Mouse (Mus musculus) forebrain, postnatal 0 days (tissue): ENCODE measurements at regions not wholly inside any gene's neighbourhood (a gene's known extent, or its start where the extent isn't known, plus 50 kb on each side); places are given as distances from the start of the nearest gene placed in this dataset.

ENCODE experiments used
- ATAC-seq: fragments of 200-750 bp; cut with Nextera tagmentation; 2 replicates; pipeline ENCODE4 v1.8.0; 2017; ENCODE audit warnings: mild to moderate bottlenecking, moderate library complexity
- DNase-seq: peaks from one replicate; pipeline ENCODE4 v3.0.0-alpha.2; 2015
- H3K27ac ChIP-seq: fragments of 300-500 bp; sonication (generic); 2 replicates; pipeline ENCODE4 v1.5.1; 2014; ENCODE audit warnings: low read depth, mild to moderate bottlenecking, antibody characterized with exemption, low read length, moderate library complexity, mixed read lengths
- H3K27me3 ChIP-seq: fragments of 300-500 bp; sonication (generic); 2 replicates; pipeline ENCODE4 v1.6.1; 2014; ENCODE audit warnings: mild to moderate bottlenecking, low read length, mixed read lengths; ENCODE audit not compliant: insufficient read depth
- H3K36me3 ChIP-seq: fragments of 300-500 bp; sonication (generic); 2 replicates; pipeline ENCODE4 v1.6.1; 2014; ENCODE audit warnings: mild to moderate bottlenecking, moderate library complexity; ENCODE audit not compliant: insufficient read depth
- H3K4me1 ChIP-seq: fragments of 300-500 bp; sonication (generic); 2 replicates; pipeline ENCODE4 v1.6.1; 2014; ENCODE audit warnings: antibody characterized with exemption; ENCODE audit not compliant: insufficient read depth
- H3K4me2 ChIP-seq: fragments of 300-500 bp; sonication (generic); 2 replicates; pipeline ENCODE4 v1.6.1; 2014; ENCODE audit warnings: low read depth, mild to moderate bottlenecking, moderate library complexity
- H3K4me3 ChIP-seq: fragments of 300-500 bp; sonication (generic); 2 replicates; pipeline ENCODE4 v1.5.1; 2014; ENCODE audit warnings: low read depth, low read length, mixed read lengths
- H3K9ac ChIP-seq: fragments of 300-500 bp; sonication (generic); 2 replicates; pipeline ENCODE4 v1.6.1; 2014; ENCODE audit warnings: mild to moderate bottlenecking
- H3K9me3 ChIP-seq: fragments of 300-500 bp; sonication (generic); 2 replicates; pipeline ENCODE4 v1.6.1; 2016; ENCODE audit warnings: low read length
- CTCF ChIP-seq: sonication (generic); IDR thresholded peaks from 2 replicates; pipeline ENCODE4 v1.5.1; 2016; ENCODE audit warnings: antibody characterized with exemption, control low read depth, low read depth
- WGBS: fragments of 180-500 bp; shearing (Covaris S2); extraction: QIAGEN DNeasy Blood & Tissue Kit; methylation state at CpG from one replicate; pipeline ENCODE4 v1.1.7; 2014; 5-methylcytosine and 5-hydroxymethylcytosine counted together

DNA sequence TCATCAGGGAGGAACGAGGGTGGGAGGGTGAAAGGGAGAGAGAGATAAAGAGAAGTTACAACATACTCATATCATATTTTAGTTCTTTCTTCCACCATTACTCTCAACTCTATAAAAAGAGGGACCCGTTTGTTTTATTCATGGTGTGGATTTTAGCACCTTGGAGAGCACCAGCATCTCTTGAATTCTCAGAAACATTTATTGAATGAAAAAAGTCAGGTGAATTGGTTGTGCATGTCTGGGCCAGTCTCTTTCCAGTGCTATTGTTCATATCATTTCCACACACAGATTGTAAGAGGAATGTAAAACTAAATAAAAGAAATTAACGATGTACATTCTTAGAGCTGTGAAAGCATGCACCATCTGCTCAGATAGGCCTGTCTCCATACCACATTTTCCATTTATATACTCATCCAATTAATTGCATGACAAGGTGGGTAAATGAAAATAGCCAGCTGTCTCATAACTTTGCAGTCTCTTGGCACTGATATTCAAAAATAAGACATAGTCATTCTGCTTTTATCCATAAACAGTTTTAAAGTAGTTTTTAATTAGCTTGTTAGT, 1603.8 kb upstream of the Slc10a2 start:
- DNase-seq (peak; percentile 64), ATAC-seq (peak; percentile 77)
- no peak for TF ChIP-seq CTCF
- H3K36me3 ChIP-seq, result no peaks in the 10 kb centered on the region
- H3K4me1 ChIP-seq, result no peaks in the 10 kb centered on the region
- no peak overlapping the region for H3K4me2 ChIP-seq
- no peaks in the 10 kb centered on the region for H3K27me3 ChIP-seq
- WGBS, result 42% methylated on average over 3 of the region's 3 CpGs
- H3K9me3 ChIP-seq, result no peaks in the 10 kb centered on the region
- no peak overlapping the region for H3K4me3 ChIP-seq
- H3K27ac ChIP-seq, result no peak overlapping the region
- no peak overlapping the region for H3K9ac ChIP-seq

DNA sequence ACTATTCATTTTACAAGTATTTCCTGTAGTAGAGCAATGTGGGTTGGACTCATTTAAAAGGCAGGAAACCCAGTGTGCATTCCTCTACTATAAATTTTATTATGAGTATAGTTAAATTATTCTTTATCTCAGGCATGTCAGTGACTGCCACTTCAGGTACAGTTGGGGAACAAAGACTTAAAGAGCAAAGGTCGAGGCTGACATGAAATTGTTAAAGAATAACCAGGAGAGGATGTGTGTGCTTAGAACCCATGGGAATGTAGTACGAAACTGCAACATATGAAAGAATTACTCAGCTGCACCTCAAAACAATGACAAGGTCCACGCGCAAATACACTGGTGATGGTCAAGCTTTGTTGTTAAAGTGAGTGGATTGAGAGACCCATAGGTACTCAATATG, 1583.4 kb upstream of the Slc10a2 start:
- no peak overlapping the region for H3K27ac ChIP-seq
- no peaks in the 10 kb centered on the region for H3K36me3 ChIP-seq
- 90% methylated on average over 4 of the region's 4 CpGs for WGBS
- no peak for DNase-seq
- H3K4me1 ChIP-seq, result no peaks in the 10 kb centered on the region
- no peaks in the 10 kb centered on the region for H3K9me3 ChIP-seq
- H3K27me3 ChIP-seq, result no peaks in the 10 kb centered on the region
- no peak overlapping the region for H3K4me3 ChIP-seq
- no peak for ATAC-seq
- H3K9ac ChIP-seq, result no peak overlapping the region
- TF ChIP-seq CTCF, result no peak
- no peak overlapping the region for H3K4me2 ChIP-seq

DNA sequence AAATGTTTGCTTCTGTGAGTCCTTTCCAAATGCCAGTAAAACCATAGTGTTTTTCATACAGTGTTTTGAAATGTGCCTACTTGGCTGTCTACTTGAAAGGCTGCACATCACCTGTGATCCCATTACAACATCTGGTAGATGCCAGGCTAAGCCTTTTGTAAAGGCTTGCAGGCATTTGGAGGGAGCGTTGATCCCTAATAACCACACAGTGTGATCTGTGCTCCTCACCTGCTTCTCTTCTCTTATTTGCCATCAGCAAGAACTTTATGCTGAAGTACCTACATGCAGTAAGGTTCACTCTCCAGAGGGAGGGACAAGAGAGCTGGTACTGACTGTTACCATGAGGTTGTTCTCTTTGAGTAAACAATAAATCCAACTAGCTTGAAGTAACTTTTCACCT, 1553.7 kb upstream of the Slc10a2 start:
- no peak for DNase-seq
- Histone ChIP-seq H3K4me2 (no peak overlapping the region), H3K36me3 (no peaks in the 10 kb centered on the region), H3K9ac (no peak overlapping the region), H3K4me3 (no peak overlapping the region), H3K4me1 (no peaks in the 10 kb centered on the region), H3K27ac (no peak overlapping the region), H3K27me3 (no peaks in the 10 kb centered on the region), H3K9me3 (no peaks in the 10 kb centered on the region)
- no peak for TF ChIP-seq CTCF
- ATAC-seq, result no peak
- 80% methylated on average over 1 of the region's 1 CpGs for WGBS

- no peak overlapping the region for H3K4me3 ChIP-seq
- H3K36me3 ChIP-seq, result no peaks in the 10 kb centered on the region
- H3K27me3 ChIP-seq, result no peaks in the 10 kb centered on the region
- no peak overlapping the region for H3K9ac ChIP-seq
- ATAC-seq (peak; percentile 83), DNase-seq (peak; percentile 71)
- no peaks in the 10 kb centered on the region for H3K9me3 ChIP-seq
- H3K4me2 ChIP-seq, result no peak overlapping the region
- TF ChIP-seq CTCF, result no peak
- H3K27ac ChIP-seq, result no peak overlapping the region
- WGBS, result 53% methylated on average over 3 of the region's 3 CpGs
- H3K4me1 ChIP-seq, result no peaks in the 10 kb centered on the region
These were observed 1552.4 kb upstream of the Slc10a2 start for GRCm38 (mm10) chr8:6657451-6657990.

DNA sequence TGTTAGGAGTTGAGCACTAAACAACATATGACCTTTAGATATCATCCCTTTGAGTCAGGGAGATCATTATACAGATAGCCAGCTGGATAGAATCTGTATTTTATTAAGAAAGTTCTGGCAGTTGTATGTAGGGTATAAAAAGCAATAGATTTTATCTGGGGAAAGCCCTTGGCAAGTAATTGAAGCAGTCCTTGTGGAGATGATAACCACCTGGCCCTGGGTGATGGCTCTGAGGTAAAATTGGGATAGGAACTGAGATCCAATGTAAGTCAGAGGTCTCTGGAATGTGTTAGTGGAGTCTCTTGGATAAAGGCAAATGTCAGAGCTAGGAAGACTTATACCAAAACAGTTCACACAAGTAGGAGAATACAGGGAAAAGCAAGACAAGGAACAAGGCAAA, 1547.0 kb upstream of the Slc10a2 start:
- no peak overlapping the region for H3K4me3 ChIP-seq
- no peaks in the 10 kb centered on the region for H3K27me3 ChIP-seq
- H3K4me2 ChIP-seq, result no peak overlapping the region
- no peaks in the 10 kb centered on the region for H3K9me3 ChIP-seq
- no peak overlapping the region for H3K27ac ChIP-seq
- no peak overlapping the region for H3K9ac ChIP-seq
- H3K4me1 ChIP-seq, result no peaks in the 10 kb centered on the region
- H3K36me3 ChIP-seq, result no peaks in the 10 kb centered on the region
- TF ChIP-seq CTCF, result no peak
- ATAC-seq (no peak), DNase-seq (no peak)

- Histone ChIP-seq H3K9me3 (no peaks in the 10 kb centered on the region), H3K4me2 (no peak overlapping the region), H3K9ac (no peak overlapping the region), H3K27me3 (no peaks in the 10 kb centered on the region), H3K4me3 (no peak overlapping the region), H3K27ac (no peak overlapping the region), H3K4me1 (peaks cover 3% of the 10 kb centered on the region), H3K36me3 (no peaks in the 10 kb centered on the region)
- DNase-seq, result no peak
- TF ChIP-seq CTCF, result no peak
- no peak for ATAC-seq
These were observed 1542.9 kb upstream of the Slc10a2 start for GRCm38 (mm10) chr8:6648083-6648482.

GRCm38 (mm10) chr8:6645287-6645957, 1540.3 kb upstream of the Slc10a2 start:
- H3K27me3 ChIP-seq, result no peaks in the 10 kb centered on the region
- no peaks in the 10 kb centered on the region for H3K36me3 ChIP-seq
- H3K9me3 ChIP-seq, result no peaks in the 10 kb centered on the region
- no peak overlapping the region for H3K4me3 ChIP-seq
- no peak for TF ChIP-seq CTCF
- H3K27ac ChIP-seq, result 0 out of 2 replicates have a peak overlapping the region, but pooled peaks have one; percentile 40
- no peak overlapping the region for H3K4me2 ChIP-seq
- no peak overlapping the region for H3K9ac ChIP-seq
- WGBS, result 54% methylated on average over 5 of the region's 5 CpGs
- DNase-seq, result peak; percentile 57
- peak; percentile 77 for ATAC-seq
- peaks cover 3% of the 10 kb centered on the region for H3K4me1 ChIP-seq
